Mouse (Mus musculus) gastrocnemius, postnatal 4 days (tissue): ENCODE results near the gene Prkca. TPM values are rescaled to one million over a fixed set of nuclear protein-coding genes. Genes with fewer than 3 reads are reported as not detected.
"Not testable (repeated sequence)": the region's sequence is repeated elsewhere in the genome, so short reads cannot be mapped to it uniquely, and the experiment has no call there.

Experiments used
- DNase-seq, 2 experiments: peaks; one replicate each; pipeline ENCODE4 v3.0.0; 2021 to 2022; ENCODE audit warnings: low spot score in 2 of 2, mixed read lengths in 2 of 2
- total RNA-seq, 2 experiments: library from RNA; stranded (reverse); gene quantifications; 2 replicates each; pipeline ENCODE4 v1.2.3; 2021

Prkca gene
- total RNA-seq, 2 experiments from 2014 or later = 41.0 to 46.1 TPM

DNA sequence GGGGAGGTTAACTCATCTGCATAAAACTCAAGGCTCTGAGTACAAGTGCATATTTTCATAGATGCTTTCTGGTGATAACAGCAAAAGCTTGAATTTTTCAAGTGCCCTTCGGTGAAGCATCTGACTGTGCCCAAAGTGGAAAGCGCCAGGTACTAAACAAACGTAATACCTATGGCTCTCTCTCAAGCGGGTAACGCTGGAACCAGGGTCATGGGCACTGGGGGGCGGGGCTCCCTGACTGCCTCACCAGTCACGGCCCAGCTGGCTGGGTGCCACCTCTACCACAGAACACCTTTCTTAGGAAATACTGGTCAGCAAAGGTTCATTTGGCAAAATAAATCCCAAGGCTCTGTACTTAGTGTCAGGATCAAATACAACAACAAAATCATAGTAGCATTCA, 203.7 kb downstream of the Prkca start:
- DNase-seq = no peak

DNA sequence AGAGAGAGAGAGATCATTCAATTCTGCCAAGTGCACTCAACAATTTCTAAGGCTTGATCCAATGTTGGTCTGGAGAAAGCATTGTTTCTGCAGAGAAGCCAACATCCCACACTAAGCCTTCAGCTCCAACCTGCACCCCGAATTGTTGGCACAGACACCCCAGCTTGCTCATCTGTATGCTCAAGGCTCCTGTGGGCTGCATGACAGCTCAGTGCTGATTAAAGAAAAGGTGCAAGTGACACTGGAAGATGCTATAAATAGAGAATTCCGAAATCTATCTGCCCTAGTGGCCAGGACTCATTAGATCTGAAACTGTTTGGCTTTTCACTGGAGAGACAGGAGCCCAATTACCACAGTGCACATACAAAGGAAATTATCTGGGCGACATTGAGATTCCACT, 207.4 kb downstream of the Prkca start:
- DNase-seq = no peak

DNA sequence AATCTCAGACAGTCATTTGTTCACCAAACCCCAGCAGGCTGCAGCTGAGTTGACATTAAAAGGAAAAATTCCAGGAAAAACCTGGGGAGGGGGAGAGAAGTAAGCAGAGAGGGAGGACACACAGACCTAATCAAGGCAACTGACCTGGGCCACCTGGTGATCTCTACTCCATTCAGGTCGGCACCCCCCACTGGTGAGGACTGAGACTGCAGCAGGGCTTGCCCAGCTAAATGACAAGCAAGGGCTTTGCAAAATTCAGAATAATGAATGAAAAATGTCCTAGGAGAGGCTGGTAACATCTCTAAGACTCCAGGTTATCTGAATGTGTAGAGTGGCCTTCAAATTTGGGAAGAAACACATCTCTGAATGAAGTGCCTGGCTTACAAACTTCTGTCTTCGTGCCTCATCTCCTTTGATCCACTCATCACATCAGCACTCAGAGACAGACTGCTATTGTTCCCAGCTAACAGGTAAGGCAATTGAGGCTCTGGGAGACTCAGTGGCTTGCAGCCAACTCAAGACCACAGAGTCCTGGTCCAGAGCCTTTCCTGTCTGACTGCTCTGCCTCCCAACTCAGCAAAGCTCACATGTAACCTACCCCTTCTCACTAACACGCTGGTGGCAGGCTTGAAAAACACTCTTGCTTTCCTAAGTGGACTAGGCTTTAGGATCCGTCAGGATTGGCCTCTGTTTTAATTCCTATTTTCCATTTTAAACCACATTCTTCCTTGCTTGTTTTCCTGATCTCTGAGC, 208.1 kb downstream of the Prkca start:
- DNase-seq = no peak

DNA sequence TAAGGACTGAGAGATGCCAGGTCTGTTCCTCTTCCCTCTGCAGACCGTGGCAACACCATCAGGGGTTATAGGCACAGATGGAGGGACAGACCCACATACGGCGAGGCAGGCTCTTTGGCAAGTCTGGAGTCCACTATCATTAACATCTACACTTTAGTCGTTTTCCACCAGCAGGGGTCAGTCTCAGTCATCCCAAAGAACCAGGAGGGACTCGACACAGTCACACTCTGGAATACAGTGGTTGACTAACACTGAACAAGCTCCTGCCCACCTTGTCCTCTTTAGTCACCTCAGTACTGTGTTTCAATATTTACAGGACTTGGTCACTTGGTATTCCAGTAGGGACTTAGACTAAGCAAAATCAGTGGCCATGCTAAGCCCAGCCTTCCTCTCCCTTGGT, 215.1 kb downstream of the Prkca start:
- peak in 1 of 2 experiments; percentile 68 for DNase-seq

DNA sequence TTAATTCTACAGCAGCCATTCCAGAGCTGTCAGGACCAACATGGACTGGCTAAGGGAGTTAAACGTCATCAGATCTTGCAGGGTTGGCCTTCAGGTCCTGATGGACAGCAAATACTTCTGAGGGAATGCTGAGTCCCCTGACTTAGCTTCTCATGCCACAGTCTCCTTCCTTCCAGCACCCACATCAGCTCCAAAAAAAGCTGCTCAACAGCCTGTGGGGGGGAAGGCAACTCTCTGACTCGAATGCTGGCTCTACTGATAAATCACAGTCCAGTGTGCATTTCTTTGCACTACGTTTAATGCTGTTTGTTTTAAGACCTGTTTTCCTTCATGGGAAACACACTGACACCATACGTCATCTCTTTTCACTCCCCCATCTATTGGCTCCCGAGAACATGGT, 215.8 kb downstream of the Prkca start:
- DNase-seq = no peak

DNA sequence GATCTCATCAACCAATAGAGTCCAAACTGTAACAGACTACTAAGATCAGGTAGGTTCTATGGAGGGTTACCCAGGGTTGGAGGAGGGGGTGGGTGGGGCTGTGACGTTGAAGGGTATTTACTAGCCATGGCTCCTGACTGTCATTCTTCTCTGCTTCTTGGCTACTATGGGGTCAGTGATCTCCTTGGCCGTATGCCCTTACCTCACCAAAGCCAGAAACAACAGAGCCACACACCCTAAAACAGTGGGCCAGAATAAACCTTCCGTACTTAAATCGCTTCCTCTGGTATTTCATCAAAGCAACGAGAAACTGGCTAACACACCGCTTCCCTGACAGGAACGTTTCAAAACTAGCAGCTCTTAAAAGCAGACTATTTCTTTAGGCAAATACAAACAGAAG, 221.2 kb downstream of the Prkca start:
- DNase-seq = no peak

- no peak for DNase-seq
Measured at GRCm38 (mm10) chr11:108120708-108121107, 223.0 kb downstream of the Prkca start.

DNA sequence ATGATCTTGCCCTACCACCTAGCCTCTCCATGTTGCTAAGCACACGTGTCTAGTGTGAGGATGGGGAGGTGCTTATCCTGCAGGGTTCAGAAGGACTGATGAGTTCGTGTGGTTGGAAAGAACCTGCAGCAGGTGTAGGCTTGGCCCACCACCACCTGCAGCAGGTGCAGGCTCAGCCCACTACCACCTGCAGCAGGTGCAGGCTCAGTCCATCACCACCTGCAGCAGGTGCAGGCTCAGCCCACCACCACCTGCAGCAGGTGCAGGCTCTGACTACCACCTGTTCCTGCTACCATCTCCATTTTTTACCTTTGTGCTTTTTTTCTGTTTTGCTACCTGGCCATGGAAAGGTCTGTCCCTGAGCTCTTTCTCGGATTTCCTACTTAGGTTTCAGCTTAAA, 223.9 kb downstream of the Prkca start:
- DNase-seq = no peak

- DNase-seq = no peak
Measured at GRCm38 (mm10) chr11:108118814-108119213, 224.9 kb downstream of the Prkca start.

GRCm38 (mm10) chr11:108118221-108118620, 225.5 kb downstream of the Prkca start:
- DNase-seq = no peak

GRCm38 (mm10) chr11:108117360-108118050, 226.2 kb downstream of the Prkca start:
- no peak for DNase-seq

DNA sequence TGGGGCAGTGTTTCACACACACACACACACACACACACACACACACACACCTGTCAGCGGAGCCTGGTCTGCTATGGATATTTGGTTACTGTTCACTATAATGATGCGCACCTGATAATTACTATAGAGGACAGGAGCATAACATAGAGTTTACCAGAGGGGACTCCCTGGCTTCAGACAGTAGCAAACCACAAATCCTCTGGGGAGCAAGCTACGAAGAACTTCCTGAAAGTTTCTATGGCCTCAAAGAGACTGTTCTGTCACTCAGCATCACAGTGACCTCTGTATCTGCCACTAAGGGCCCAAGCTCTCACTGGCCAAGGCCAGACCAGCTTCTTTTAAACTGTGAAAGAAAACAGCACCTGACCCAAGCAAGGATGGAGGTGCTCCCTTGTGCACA, 229.6 kb downstream of the Prkca start:
- no peak for DNase-seq

- DNase-seq = no peak
Measured at GRCm38 (mm10) chr11:108112437-108112836, 231.3 kb downstream of the Prkca start.

GRCm38 (mm10) chr11:108104085-108104484, 239.6 kb downstream of the Prkca start:
- DNase-seq = no peak

- no peak for DNase-seq
Measured at GRCm38 (mm10) chr11:108101280-108101950, 242.3 kb downstream of the Prkca start.

DNA sequence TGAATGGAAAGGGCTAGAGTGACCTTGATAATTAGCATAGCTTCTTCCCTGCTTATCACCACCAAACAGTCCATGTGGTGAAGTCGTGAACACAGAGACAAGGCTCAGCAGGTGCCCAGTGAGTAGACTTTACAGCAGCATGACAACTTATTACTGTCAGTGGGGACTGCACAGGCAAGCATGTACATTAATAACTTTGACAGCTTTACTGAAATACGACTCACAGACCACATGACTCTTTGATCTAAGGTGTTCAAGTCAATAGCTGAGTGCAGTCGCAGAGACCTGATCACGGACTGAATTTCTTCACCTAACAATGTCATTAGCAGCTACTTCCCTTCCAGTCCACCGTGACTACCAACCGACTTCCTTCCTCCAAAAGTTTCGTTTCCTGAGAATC, 245.4 kb downstream of the Prkca start:
- no peak for DNase-seq

- no peak for DNase-seq
Measured at GRCm38 (mm10) chr11:108094796-108095195, 248.9 kb downstream of the Prkca start.

DNA sequence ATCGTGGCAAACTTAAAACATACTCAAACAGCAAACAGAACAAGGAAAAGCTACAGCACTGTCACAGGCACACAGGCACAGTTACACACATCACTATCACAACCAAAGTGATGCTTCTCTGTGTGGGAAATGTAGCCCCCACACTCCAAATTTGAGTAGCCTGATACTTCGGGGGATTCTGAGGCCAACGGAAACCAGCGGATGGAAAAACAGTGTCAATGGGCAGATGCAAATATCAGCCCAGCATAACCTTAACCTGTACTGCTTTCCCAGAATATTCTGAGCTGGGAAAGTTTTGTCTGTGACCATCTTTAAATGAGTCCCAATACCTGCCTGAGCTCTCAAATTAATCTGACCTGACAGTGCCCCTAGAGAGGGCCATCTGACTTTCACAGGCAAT, 250.5 kb downstream of the Prkca start:
- no peak for DNase-seq

GRCm38 (mm10) chr11:108091238-108091637, 252.5 kb downstream of the Prkca start:
- no peak for DNase-seq

DNA sequence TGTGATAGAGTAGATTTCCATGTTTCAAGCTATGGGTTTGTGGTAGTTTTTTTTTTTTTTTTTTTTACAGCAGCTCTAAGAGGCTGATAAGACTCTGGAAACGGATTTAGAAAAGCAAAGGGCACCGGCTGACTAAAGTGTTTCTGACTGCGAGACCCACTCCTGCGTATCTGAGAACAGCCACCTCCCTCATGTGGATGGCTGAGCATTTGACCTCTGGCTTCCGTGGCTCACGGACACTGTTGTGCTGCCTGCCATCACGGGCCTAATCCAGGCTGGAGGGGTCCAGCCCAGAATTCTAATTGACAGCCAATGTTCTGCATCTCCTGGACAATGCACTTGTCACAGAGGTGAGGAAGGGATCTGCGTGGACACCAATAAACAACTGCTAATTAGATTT, 253.0 kb downstream of the Prkca start:
- no peak for DNase-seq

GRCm38 (mm10) chr11:108088063-108088462, 255.7 kb downstream of the Prkca start:
- no peak for DNase-seq

DNA sequence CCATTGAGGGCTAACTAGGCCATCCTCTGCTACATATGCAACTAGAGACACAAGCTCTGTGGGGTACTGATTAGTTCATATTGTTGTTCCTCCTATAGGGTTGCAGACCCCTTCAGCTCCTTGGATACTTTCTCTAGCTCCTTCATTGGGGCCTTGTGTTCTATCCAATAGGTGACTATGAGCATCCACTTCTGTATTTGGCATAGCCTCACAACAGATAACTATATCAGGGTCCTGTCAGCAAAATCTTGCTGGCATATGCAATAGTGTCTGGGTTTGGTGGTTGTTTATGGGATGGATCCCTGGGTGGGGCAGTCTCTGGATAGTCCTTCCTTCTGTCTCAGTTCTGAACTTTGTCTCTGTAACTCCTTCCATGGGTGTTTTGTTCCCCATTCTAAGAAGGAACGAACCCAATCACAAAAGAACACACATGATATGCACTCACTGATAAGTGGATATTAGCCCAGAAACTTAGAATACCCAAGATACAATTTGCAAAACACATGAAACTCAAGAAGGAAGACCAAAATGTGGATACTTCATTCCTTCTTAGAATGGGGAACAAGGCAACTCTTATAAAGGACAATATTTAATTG, 256.5 kb downstream of the Prkca start:
- not testable (repeated sequence) for DNase-seq
